Mouse (Mus musculus) limb, embryonic 15.5 days (tissue): Measurements from ENCODE around the gene Dennd1c. TPM values are rescaled to one million over a fixed set of nuclear protein-coding genes. Genes with fewer than 3 reads are reported as not detected.

Experiments used
- ATAC-seq: fragments of 200-750 bp; cut with Nextera tagmentation; 2 replicates; pipeline ENCODE4 v1.8.0; 2017; ENCODE audit warnings: low read depth, moderate TSS enrichment; ENCODE audit not compliant: insufficient number of reproducible peaks, low FRiP score, low TSS enrichment
- H3K27ac ChIP-seq: fragments of 300-500 bp; sonication (generic); 2 replicates; pipeline ENCODE4 v1.5.1; 2015; ENCODE audit warnings: moderate library complexity, mild to moderate bottlenecking, inconsistent platforms
- H3K27me3 ChIP-seq: fragments of 300-500 bp; sonication (generic); 2 replicates; pipeline ENCODE4 v1.6.1; 2015; ENCODE audit warnings: inconsistent platforms
- H3K36me3 ChIP-seq: fragments of 300-500 bp; sonication (generic); 2 replicates; pipeline ENCODE4 v1.6.1; 2015; ENCODE audit warnings: inconsistent platforms
- H3K4me1 ChIP-seq: fragments of 300-500 bp; sonication (generic); 2 replicates; pipeline ENCODE4 v1.6.1; 2015; ENCODE audit warnings: inconsistent platforms
- H3K4me2 ChIP-seq: fragments of 300-500 bp; sonication (generic); 2 replicates; pipeline ENCODE4 v1.6.1; 2015; ENCODE audit warnings: mild to moderate bottlenecking, inconsistent platforms
- H3K4me3 ChIP-seq: fragments of 300-500 bp; sonication (generic); 2 replicates; pipeline ENCODE4 v1.5.1; 2015; ENCODE audit warnings: mild to moderate bottlenecking, inconsistent platforms
- H3K9ac ChIP-seq: fragments of 300-500 bp; sonication (generic); 2 replicates; pipeline ENCODE4 v1.6.1; 2015; ENCODE audit warnings: inconsistent platforms
- H3K9me3 ChIP-seq: fragments of 300-500 bp; sonication (generic); 2 replicates; pipeline ENCODE4 v1.6.1; 2016; ENCODE audit warnings: inconsistent platforms
- WGBS: fragments of 180-500 bp; shearing (Covaris S2); methylation state at CpG from one replicate; pipeline ENCODE4 v1.1.7; 2015; 5-methylcytosine and 5-hydroxymethylcytosine counted together
- polyA plus RNA-seq: library from polyadenylated mRNA; unstranded; fragments of >200 nt; fragmentation: Nextera tagmentation; extraction: Ambion mirVana; gene quantifications from 2 replicates; pipeline ENCODE4 v1.2.1, GENCODE M21; 2015

Dennd1c gene
- polyA plus RNA-seq, 1 experiment from 2014 or later, result 2.2 TPM

- H3K9ac ChIP-seq, result no peak overlapping the region
- H3K4me3 ChIP-seq, result no peak overlapping the region
- H3K9me3 ChIP-seq, result no peaks in the 10 kb centered on the region
- peaks cover 20% of the 10 kb centered on the region for H3K4me1 ChIP-seq
- no peak overlapping the region for H3K27ac ChIP-seq
- no peak for ATAC-seq
- no peaks in the 10 kb centered on the region for H3K27me3 ChIP-seq
- no peaks in the 10 kb centered on the region for H3K36me3 ChIP-seq
- H3K4me2 ChIP-seq, result no peak overlapping the region
- WGBS, result 75% methylated on average over 7 of the region's 7 CpGs
These were observed 29.8 kb upstream of the Dennd1c start for GRCm38 (mm10) chr17:57108040-57108665.

DNA sequence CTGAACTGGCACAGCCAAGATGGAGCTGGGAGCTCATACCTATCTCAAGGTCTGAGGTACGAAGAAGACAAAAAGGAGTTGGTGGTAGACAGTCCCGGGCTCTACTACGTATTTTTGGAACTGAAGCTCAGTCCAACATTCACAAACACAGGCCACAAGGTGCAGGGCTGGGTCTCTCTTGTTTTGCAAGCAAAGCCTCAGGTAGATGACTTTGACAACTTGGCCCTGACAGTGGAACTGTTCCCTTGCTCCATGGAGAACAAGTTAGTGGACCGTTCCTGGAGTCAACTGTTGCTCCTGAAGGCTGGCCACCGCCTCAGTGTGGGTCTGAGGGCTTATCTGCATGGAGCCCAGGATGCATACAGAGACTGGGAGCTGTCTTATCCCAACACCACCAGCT, 28.8 kb upstream of the Dennd1c start:
- Histone ChIP-seq H3K4me1 (peaks cover 20% of the 10 kb centered on the region), H3K4me2 (no peak overlapping the region), H3K9ac (no peak overlapping the region), H3K4me3 (no peak overlapping the region), H3K27me3 (no peaks in the 10 kb centered on the region), H3K9me3 (no peaks in the 10 kb centered on the region), H3K36me3 (no peaks in the 10 kb centered on the region), H3K27ac (no peak overlapping the region)
- ATAC-seq, result no peak
- 89% methylated on average over 5 of the region's 5 CpGs for WGBS

- H3K9me3 ChIP-seq, result no peaks in the 10 kb centered on the region
- H3K27ac ChIP-seq, result no peak overlapping the region
- 8% methylated on average over 9 of the region's 9 CpGs for WGBS
- no peaks in the 10 kb centered on the region for H3K36me3 ChIP-seq
- H3K4me2 ChIP-seq, result peak overlapping the region; percentile 81
- ATAC-seq, result no peak
- H3K4me3 ChIP-seq, result peak overlapping the region; percentile 69
- peaks cover 20% of the 10 kb centered on the region for H3K4me1 ChIP-seq
- H3K9ac ChIP-seq, result no peak overlapping the region
- no peaks in the 10 kb centered on the region for H3K27me3 ChIP-seq
These were observed 27.7 kb upstream of the Dennd1c start for GRCm38 (mm10) chr17:57106035-57106368.

DNA sequence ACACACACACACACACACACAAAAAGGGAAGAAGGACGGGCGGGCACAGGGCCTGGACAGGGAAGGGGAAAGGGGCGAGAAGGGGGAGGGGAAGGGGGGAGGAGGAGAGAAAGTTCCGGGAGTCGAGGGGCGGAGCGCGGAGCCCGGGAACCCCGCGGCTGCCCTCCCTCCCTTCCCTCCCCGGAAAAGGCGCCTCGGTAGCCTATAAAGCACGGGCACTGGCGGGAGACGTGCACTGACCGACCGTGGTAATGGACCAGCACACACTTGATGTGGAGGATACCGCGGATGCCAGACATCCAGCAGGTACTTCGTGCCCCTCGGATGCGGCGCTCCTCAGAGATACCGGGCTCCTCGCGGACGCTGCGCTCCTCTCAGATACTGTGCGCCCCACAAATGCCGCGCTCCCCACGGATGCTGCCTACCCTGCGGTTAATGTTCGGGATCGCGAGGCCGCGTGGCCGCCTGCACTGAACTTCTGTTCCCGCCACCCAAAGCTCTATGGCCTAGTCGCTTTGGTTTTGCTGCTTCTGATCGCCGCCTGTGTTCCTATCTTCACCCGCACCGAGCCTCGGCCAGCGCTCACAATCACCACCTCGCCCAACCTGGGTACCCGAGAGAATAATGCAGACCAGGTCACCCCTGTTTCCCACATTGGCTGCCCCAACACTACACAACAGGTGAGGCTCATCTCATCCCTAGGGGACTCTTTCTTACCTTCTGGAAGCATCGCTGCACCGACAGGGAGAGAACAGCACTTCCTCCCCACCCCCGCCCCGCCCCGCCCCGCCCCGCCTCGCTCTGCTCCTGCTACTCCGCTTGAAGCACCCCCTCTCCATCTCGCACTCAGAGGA, 27.1 kb upstream of the Dennd1c start, which contains the start of gene Tnfsf9:
Tnfsf9 (plus strand) TSS at position 145 of the 854 bp plus-strand sequence.
- Histone ChIP-seq H3K9ac (peak within 1 kb of the TSS; percentile 54), H3K9me3 (no peaks in the 10 kb centered on the region), H3K27ac (peak within 1 kb of the TSS; percentile 76), H3K4me2 (peak within 1 kb of the TSS; percentile 81), H3K4me3 (peak within 1 kb of the TSS; percentile 69), H3K27me3 (no peaks in the 10 kb centered on the region), H3K36me3 (no peaks in the 10 kb centered on the region), H3K4me1 (peaks cover 20% of the 10 kb centered on the region)
- peak; percentile 62; the same call in 1 of the 2 replicates for ATAC-seq
- 0% methylated on average over 54 of the region's 61 CpGs for WGBS

DNA sequence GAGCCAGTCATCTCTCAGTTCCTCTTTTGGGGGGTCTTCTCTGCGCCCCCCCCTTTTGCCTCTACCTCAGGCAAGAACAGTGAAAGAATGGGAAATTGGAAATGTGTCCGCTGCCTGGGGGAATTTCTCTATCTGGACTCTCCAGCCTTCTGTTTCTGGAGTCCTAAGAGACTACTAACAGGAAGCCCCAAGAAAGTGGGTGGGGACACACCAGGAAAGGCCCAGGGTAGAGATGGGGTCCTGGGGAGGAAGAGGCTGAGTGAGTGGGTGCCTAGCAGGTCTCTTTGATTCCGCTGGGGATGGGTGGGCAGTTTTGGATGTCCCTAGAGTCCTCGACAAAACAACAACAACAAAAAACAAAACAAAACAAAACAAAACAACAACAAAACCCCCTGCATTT, 26.2 kb upstream of the Dennd1c start:
- no peak for ATAC-seq
- Histone ChIP-seq H3K4me1 (peaks cover 20% of the 10 kb centered on the region), H3K4me2 (peak overlapping the region; percentile 81), H3K27ac (peak overlapping the region; percentile 23), H3K4me3 (peak overlapping the region; percentile 69), H3K36me3 (no peaks in the 10 kb centered on the region), H3K9ac (no peak overlapping the region), H3K9me3 (no peaks in the 10 kb centered on the region), H3K27me3 (no peaks in the 10 kb centered on the region)
- WGBS, result 36% methylated on average over 4 of the region's 4 CpGs

DNA sequence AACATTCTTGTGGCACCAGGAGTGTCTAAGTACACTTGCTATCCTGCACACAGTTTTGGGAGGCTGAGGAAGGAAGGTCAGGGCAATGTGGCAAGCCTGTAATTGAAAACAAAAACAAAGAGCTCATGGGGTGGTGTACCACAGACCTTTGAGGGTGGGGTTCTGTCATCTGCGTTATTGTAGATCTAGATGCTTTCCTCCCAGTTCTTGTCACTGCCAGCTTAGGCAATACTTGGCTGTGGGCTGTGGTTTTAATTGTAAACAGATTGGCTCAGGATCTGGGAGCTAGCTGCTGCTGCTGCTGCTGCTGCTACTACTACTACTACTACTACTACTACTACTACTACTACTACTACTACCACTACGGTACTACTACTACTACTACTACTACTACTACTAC, 24.0 kb upstream of the Dennd1c start:
- no peak overlapping the region for H3K4me2 ChIP-seq
- H3K27me3 ChIP-seq, result no peaks in the 10 kb centered on the region
- no peak for ATAC-seq
- WGBS, result 67% methylated on average over 2 of the region's 2 CpGs
- no peak overlapping the region for H3K4me3 ChIP-seq
- no peaks in the 10 kb centered on the region for H3K36me3 ChIP-seq
- H3K27ac ChIP-seq, result no peak overlapping the region
- no peaks in the 10 kb centered on the region for H3K9me3 ChIP-seq
- H3K4me1 ChIP-seq, result peaks cover 20% of the 10 kb centered on the region
- no peak overlapping the region for H3K9ac ChIP-seq

DNA sequence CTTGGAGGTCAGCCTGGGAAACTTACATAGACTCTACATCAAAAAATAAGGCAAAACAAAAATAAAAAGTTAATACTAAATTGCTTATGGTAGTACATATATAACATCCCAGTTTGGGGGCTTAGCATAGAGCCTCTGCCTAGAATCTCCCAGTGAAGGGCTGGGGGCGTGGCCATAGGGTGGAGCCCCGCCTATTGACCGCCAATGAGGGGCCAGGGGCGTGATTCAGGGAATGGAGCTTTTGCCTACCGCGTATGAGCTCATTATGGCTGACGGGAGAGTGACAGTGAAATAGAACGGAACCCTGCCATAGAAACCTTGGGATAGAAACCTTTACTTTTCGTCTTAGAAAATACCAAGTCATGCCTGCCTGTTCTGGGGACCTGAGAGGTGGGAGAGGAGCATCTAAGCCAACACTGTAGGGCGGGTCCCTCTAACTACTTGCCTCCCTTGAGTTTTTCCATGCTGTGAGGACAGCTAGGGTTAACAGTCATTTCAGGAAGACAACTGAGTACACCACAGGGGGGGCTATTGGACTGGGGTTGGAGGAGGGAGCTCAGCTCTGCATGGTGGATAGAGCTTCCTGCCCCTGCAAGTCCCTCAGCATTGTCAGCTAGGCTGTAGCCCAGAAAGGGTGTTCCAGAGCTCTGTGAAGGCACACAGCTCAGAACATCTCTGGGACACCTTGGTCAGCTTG, 21.5 kb upstream of the Dennd1c start:
- H3K4me2 ChIP-seq, result no peak overlapping the region
- H3K36me3 ChIP-seq, result no peaks in the 10 kb centered on the region
- H3K4me3 ChIP-seq, result no peak overlapping the region
- H3K9ac ChIP-seq, result no peak overlapping the region
- no peak overlapping the region for H3K27ac ChIP-seq
- no peaks in the 10 kb centered on the region for H3K27me3 ChIP-seq
- H3K4me1 ChIP-seq, result peaks cover 12% of the 10 kb centered on the region
- ATAC-seq, result no peak
- 12% methylated on average over 10 of the region's 10 CpGs for WGBS
- H3K9me3 ChIP-seq, result no peaks in the 10 kb centered on the region

DNA sequence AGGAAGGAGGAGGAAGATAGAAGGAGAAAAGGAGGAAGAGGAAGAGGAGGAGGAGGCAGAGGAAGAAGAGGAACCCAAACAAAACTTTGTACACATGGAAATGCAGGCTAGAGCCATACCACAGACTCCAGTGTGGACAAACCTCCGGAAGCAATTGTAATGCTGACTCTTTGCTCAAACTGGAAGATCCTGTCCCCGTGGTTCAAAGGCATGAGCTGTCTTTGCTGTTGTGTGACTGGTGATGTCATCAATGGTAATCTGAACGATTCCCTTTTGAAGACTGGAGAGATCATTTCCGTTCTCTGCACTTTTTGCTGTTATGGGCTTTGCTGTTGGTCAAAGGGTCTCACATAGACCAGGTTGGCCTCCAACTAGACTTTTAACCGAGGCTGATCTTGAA, 20.0 kb upstream of the Dennd1c start:
- no peaks in the 10 kb centered on the region for H3K36me3 ChIP-seq
- 65% methylated on average over 5 of the region's 5 CpGs for WGBS
- H3K4me3 ChIP-seq, result no peak overlapping the region
- H3K9ac ChIP-seq, result no peak overlapping the region
- no peak overlapping the region for H3K4me2 ChIP-seq
- H3K4me1 ChIP-seq, result peaks cover 6% of the 10 kb centered on the region
- no peaks in the 10 kb centered on the region for H3K27me3 ChIP-seq
- no peaks in the 10 kb centered on the region for H3K9me3 ChIP-seq
- ATAC-seq, result no peak
- no peak overlapping the region for H3K27ac ChIP-seq

GRCm38 (mm10) chr17:57096623-57096920, 18.3 kb upstream of the Dennd1c start:
- Histone ChIP-seq H3K9ac (no peak overlapping the region), H3K27me3 (0 out of 2 replicates have a peak, but pooled peaks cover 3% of the 10 kb centered on the region), H3K4me1 (peaks cover 6% of the 10 kb centered on the region), H3K4me2 (peak overlapping the region; percentile 38), H3K27ac (no peak overlapping the region), H3K36me3 (no peaks in the 10 kb centered on the region), H3K4me3 (peak overlapping the region; percentile 24), H3K9me3 (no peaks in the 10 kb centered on the region)
- WGBS, result 1% methylated on average over 11 of the region's 11 CpGs
- peak; percentile 79; the same call in 1 of the 2 replicates for ATAC-seq

- 3% methylated on average over 18 of the region's 19 CpGs for WGBS
- H3K36me3 ChIP-seq, result no peaks in the 10 kb centered on the region
- no peaks in the 10 kb centered on the region for H3K9me3 ChIP-seq
- H3K4me1 ChIP-seq, result peaks cover 6% of the 10 kb centered on the region
- H3K27ac ChIP-seq, result no peak overlapping the region
- H3K4me2 ChIP-seq, result peak overlapping the region; percentile 38
- peak; percentile 73 for ATAC-seq
- 0 out of 2 replicates have a peak overlapping the region, but pooled peaks have one; percentile 10 for H3K9ac ChIP-seq
- H3K27me3 ChIP-seq, result 0 out of 2 replicates have a peak, but pooled peaks cover 3% of the 10 kb centered on the region
- peak overlapping the region; percentile 24 for H3K4me3 ChIP-seq
These were observed 17.7 kb upstream of the Dennd1c start for GRCm38 (mm10) chr17:57095855-57096622.

DNA sequence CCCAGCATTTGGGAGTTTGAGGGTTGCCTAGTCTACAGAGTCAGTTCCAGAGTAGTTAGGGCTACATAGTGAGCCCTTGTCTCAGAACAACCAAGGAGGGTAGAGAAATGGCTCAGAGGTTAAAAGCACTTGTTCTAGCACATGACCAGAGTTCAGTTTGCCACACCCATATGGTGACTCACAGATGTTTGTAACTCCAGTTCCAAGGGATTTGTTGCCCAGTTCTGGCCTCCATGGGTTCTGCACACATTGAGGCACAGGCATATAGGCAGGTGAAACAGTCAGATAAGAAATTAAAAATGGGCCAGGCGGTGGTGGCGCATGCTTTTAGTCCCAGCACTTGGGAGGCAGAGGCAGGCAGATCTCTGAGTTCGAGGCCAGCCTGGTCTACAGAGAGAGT, 15.9 kb upstream of the Dennd1c start:
- Histone ChIP-seq H3K4me2 (no peak overlapping the region), H3K36me3 (no peaks in the 10 kb centered on the region), H3K4me3 (no peak overlapping the region), H3K27me3 (peaks cover 10% of the 10 kb centered on the region; the same call in 1 of the 2 replicates), H3K27ac (no peak overlapping the region), H3K4me1 (peaks cover 6% of the 10 kb centered on the region), H3K9ac (no peak overlapping the region), H3K9me3 (no peaks in the 10 kb centered on the region)
- no peak for ATAC-seq
- 94% methylated on average over 3 of the region's 3 CpGs for WGBS
